Mouse (Mus musculus): ENCODE results near the gene Irf2bp2.

GRCm38 (mm10) chr8:126613143-126613542 lies 19.4 kb upstream of the Irf2bp2 start:
- no peak for TF ChIP-seq CTCF (conservative IDR thresholded peaks at IDR 0.05; ENCODE audit: insufficient read depth, insufficient read length, low read depth, low read length)
- TF ChIP-seq POLR2A (IDR thresholded peaks at IDR 0.05; ENCODE audit: low read depth, low read length), result no peak
